Mouse (Mus musculus) MEL (cell line): ENCODE results near the gene Hspg2. TPM values are rescaled to one million over a fixed set of nuclear protein-coding genes. Genes with fewer than 3 reads are reported as not detected.

Experiments
- DNase-seq: peaks from one replicate; pipeline ENCODE4 v3.0.0; 2011; ENCODE audit warnings: low read depth, low spot score
- H3K27ac ChIP-seq: 2 replicates; pipeline ENCODE4 v1.5.1; 2012; ENCODE audit warnings: low read depth, mild to moderate bottlenecking, control low read depth, low read length, moderate library complexity; ENCODE audit not compliant: control insufficient read depth
- H3K27me3 ChIP-seq, 2 experiments: fragments of 150-350 bp in 1 of 2; sonication (generic) in 1 of 2; 2 replicates each; pipeline ENCODE4 v1.6.1; 2012; ENCODE audit warnings: low read length in 2 of 2, mild to moderate bottlenecking in 2 of 2, improper control_type of control experiment in 1 of 2, moderate library complexity in 1 of 2; ENCODE audit not compliant: insufficient read depth in 2 of 2, control insufficient read depth in 1 of 2
- H3K36me3 ChIP-seq, 2 experiments: 2 replicates each; pipeline ENCODE4 v1.6.1; 2012 to 2014; ENCODE audit warnings: low read length in 2 of 2, improper control_type of control experiment in 1 of 2, inconsistent platforms in 1 of 2, mild to moderate bottlenecking in 1 of 2; ENCODE audit not compliant: insufficient read depth in 2 of 2, control insufficient read depth in 1 of 2
- H3K4me1 ChIP-seq, 2 experiments: fragments of 150-350 bp in 1 of 2; sonication (generic) in 1 of 2; 2 replicates each; pipeline ENCODE4 v1.6.1; 2012; ENCODE audit warnings: low read length in 2 of 2, improper control_type of control experiment in 1 of 2, mild to moderate bottlenecking in 1 of 2; ENCODE audit not compliant: insufficient read depth in 2 of 2, control insufficient read depth in 1 of 2
- H3K4me3 ChIP-seq, 2 experiments: fragments of 150-350 bp in 1 of 2; sonication (generic) in 1 of 2; 2 replicates each; pipeline ENCODE4 v1.5.1; 2012; ENCODE audit warnings: low read depth in 2 of 2, low read length in 2 of 2, mild to moderate bottlenecking in 2 of 2, moderate library complexity in 2 of 2, control low read depth in 1 of 2, improper control_type of control experiment in 1 of 2; ENCODE audit not compliant: control insufficient read depth in 1 of 2, insufficient read depth in 1 of 2
- H3K79me2 ChIP-seq: 2 replicates; pipeline ENCODE4 v1.6.1; 2012; ENCODE audit warnings: mild to moderate bottlenecking, low read length, moderate library complexity; ENCODE audit not compliant: control insufficient read depth, poor library complexity, insufficient read depth
- H3K9ac ChIP-seq: 2 replicates; pipeline ENCODE4 v1.6.1; 2012; ENCODE audit warnings: low read depth, mild to moderate bottlenecking, control low read depth, low read length, moderate library complexity; ENCODE audit not compliant: control insufficient read depth, poor library complexity, severe bottlenecking
- H3K9me3 ChIP-seq: fragments of 150-350 bp; sonication (generic); replicated peaks from 2 replicates; pipeline ENCODE4 v1.6.1; 2012; ENCODE audit warnings: mild to moderate bottlenecking, low read length, improper control_type of control experiment, moderate library complexity; ENCODE audit not compliant: insufficient read depth
- CHD2 ChIP-seq: IDR thresholded peaks from 2 replicates; pipeline ENCODE4 v1.6.1; 2011; ENCODE audit warnings: low read length, improper control_type of control experiment
- CTCF ChIP-seq, 3 experiments: IDR thresholded peaks in 2 of 3; conservative IDR thresholded peaks in 1 of 3; 2 replicates each; pipeline ENCODE4 v1.5.1; 2011 to 2012; ENCODE audit warnings: low read length in 3 of 3, low read depth in 2 of 3, mild to moderate bottlenecking in 2 of 3, improper control_type of control experiment in 1 of 3, inconsistent platforms in 1 of 3, mixed read lengths in 1 of 3, moderate library complexity in 1 of 3; ENCODE audit not compliant: control insufficient read depth in 1 of 3, insufficient read depth in 1 of 3, poor library complexity in 1 of 3, severe bottlenecking in 1 of 3
- E2F4 ChIP-seq: IDR thresholded peaks from 2 replicates; pipeline ENCODE4 v1.6.1; 2011; ENCODE audit warnings: low read depth, low read length, improper control_type of control experiment, borderline replicate concordance
- EP300 ChIP-seq, 2 experiments: IDR thresholded peaks; 2 replicates each; pipeline ENCODE4 v1.6.1; 2011; ENCODE audit warnings: improper control_type of control experiment in 2 of 2, low read length in 2 of 2, low read depth in 1 of 2, mild to moderate bottlenecking in 1 of 2
- ETS1 ChIP-seq: IDR thresholded peaks from 2 replicates; pipeline ENCODE4 v1.6.1; 2012; ENCODE audit warnings: low read depth, mild to moderate bottlenecking, inconsistent platforms, low read length, improper control_type of control experiment, moderate library complexity
- GABPA ChIP-seq: IDR thresholded peaks from 2 replicates; pipeline ENCODE4 v1.6.1; 2012; ENCODE audit warnings: low read depth, mild to moderate bottlenecking, inconsistent platforms, low read length, improper control_type of control experiment, moderate library complexity
- GATA1 ChIP-seq: IDR thresholded peaks from 2 replicates; pipeline ENCODE4 v1.6.1; 2011; ENCODE audit warnings: low read depth, low read length, improper control_type of control experiment
- HCFC1 ChIP-seq: IDR thresholded peaks from 2 replicates; pipeline ENCODE4 v1.6.1; 2012; ENCODE audit warnings: low read depth, mild to moderate bottlenecking, inconsistent platforms, low read length, improper control_type of control experiment, moderate library complexity
- JUND ChIP-seq: IDR thresholded peaks from 2 replicates; pipeline ENCODE4 v1.6.1; 2011; ENCODE audit warnings: low read depth, mild to moderate bottlenecking, improper control_type of control experiment, low read length
- KAT2A ChIP-seq: conservative IDR thresholded peaks from 2 replicates; pipeline ENCODE4 v1.6.1; 2012; ENCODE audit warnings: low read depth, low read length, improper control_type of control experiment, inconsistent platforms
- MAX ChIP-seq: IDR thresholded peaks from 2 replicates; pipeline ENCODE4 v1.6.1; 2011; ENCODE audit warnings: low read length, improper control_type of control experiment
- MAZ ChIP-seq: IDR thresholded peaks from 2 replicates; pipeline ENCODE4 v1.6.1; 2012; ENCODE audit warnings: low read depth, mild to moderate bottlenecking, inconsistent platforms, low read length, improper control_type of control experiment
- MEF2A ChIP-seq: IDR thresholded peaks from 2 replicates; pipeline ENCODE4 v1.6.1; 2014; ENCODE audit warnings: low read depth, mild to moderate bottlenecking, inconsistent platforms, low read length, improper control_type of control experiment; ENCODE audit not compliant: poor library complexity, insufficient replicate concordance, severe bottlenecking; ENCODE audit errors: extremely low read depth
- MYB ChIP-seq: IDR thresholded peaks from 2 replicates; pipeline ENCODE4 v1.6.1; 2011; ENCODE audit warnings: mild to moderate bottlenecking, low read depth, low read length, improper control_type of control experiment
- MYC ChIP-seq: IDR thresholded peaks from 2 replicates; pipeline ENCODE4 v1.6.1; 2011; ENCODE audit warnings: low read depth, mild to moderate bottlenecking, low read length, improper control_type of control experiment, moderate library complexity
- NELFE ChIP-seq: IDR thresholded peaks from 2 replicates; pipeline ENCODE4 v1.6.1; 2011; ENCODE audit warnings: low read depth, low read length, improper control_type of control experiment
- NRF1 ChIP-seq: IDR thresholded peaks from 2 replicates; pipeline ENCODE4 v1.6.1; 2014; ENCODE audit warnings: low read depth, mild to moderate bottlenecking, inconsistent platforms, low read length, improper control_type of control experiment, moderate library complexity; ENCODE audit not compliant: poor library complexity, insufficient read depth, severe bottlenecking
- POLR2AphosphoS5 ChIP-seq: IDR thresholded peaks from 2 replicates; pipeline ENCODE4 v1.6.1; 2012; ENCODE audit warnings: low read depth, borderline replicate concordance, mild to moderate bottlenecking, inconsistent platforms, low read length, moderate library complexity, mixed read lengths
- RAD21 ChIP-seq: IDR thresholded peaks from 2 replicates; pipeline ENCODE4 v1.6.1; 2011; ENCODE audit warnings: mild to moderate bottlenecking, low read depth, low read length, improper control_type of control experiment
- RCOR1 ChIP-seq: IDR thresholded peaks from 2 replicates; pipeline ENCODE4 v1.6.1; 2012; ENCODE audit warnings: low read depth, mild to moderate bottlenecking, inconsistent platforms, low read length, improper control_type of control experiment
- SIN3A ChIP-seq: IDR thresholded peaks from 2 replicates; pipeline ENCODE4 v1.6.1; 2012; ENCODE audit warnings: low read length, improper control_type of control experiment, inconsistent platforms
- SMC3 ChIP-seq: IDR thresholded peaks from 2 replicates; pipeline ENCODE4 v1.6.1; 2011; ENCODE audit warnings: low read depth, low read length, improper control_type of control experiment
- TCF12 ChIP-seq: IDR thresholded peaks from 2 replicates; pipeline ENCODE4 v1.6.1; 2014; ENCODE audit warnings: low read depth, mild to moderate bottlenecking, inconsistent platforms, low read length, improper control_type of control experiment, moderate library complexity
- USF1 ChIP-seq: IDR thresholded peaks from 2 replicates; pipeline ENCODE4 v1.6.1; 2014; ENCODE audit warnings: low read depth, mild to moderate bottlenecking, inconsistent platforms, low read length, improper control_type of control experiment, moderate library complexity
- ZC3H11A ChIP-seq: IDR thresholded peaks from 2 replicates; pipeline ENCODE4 v1.6.1; 2012; ENCODE audit warnings: low read depth, mild to moderate bottlenecking, inconsistent platforms, low read length, improper control_type of control experiment
- ZKSCAN1 ChIP-seq: IDR thresholded peaks from 2 replicates; pipeline ENCODE4 v1.6.1; 2012; ENCODE audit warnings: low read depth, mild to moderate bottlenecking, inconsistent platforms, low read length, improper control_type of control experiment, moderate library complexity
- ZNF384 ChIP-seq: IDR thresholded peaks from 2 replicates; pipeline ENCODE4 v1.6.1; 2012; ENCODE audit warnings: low read depth, mild to moderate bottlenecking, inconsistent platforms, low read length, improper control_type of control experiment
- polyA plus RNA-seq, 2 experiments: library from polyadenylated mRNA; stranded (reverse) in 1 of 2; unstranded in 1 of 2; fragments of >175 nt in 1 of 2; fragments of >200 nt in 1 of 2; gene quantifications; 2 replicates each; pipeline versions ENCODE4 v1.2.1 to v1.2.4; 2012; ENCODE audit warnings: low replicate concordance in 2 of 2, low read depth in 1 of 2; ENCODE audit not compliant: insufficient read length in 2 of 2, insufficient read depth in 1 of 2, missing spikeins in 1 of 2
- total RNA-seq: library from RNA; depleted of rRNA; stranded (reverse); fragments of 300-350 nt; gene quantifications from 2 replicates; pipeline ENCODE4 v1.2.3, GENCODE M21; 2012

Gene Hspg2
- total and polyA plus RNA-seq, 3 experiments: 0.04 TPM; not detected in 1

GRCm38 (mm10) chr4:137449715-137450114, 18.9 kb upstream of the Hspg2 start:
- Histone ChIP-seq H3K9me3 (no peaks in the 10 kb centered on the region), H3K36me3 (no peaks in the 10 kb centered on the region), H3K27ac (no peak overlapping the region), H3K4me1 (no peaks in the 10 kb centered on the region), H3K9ac (no peak overlapping the region), H3K79me2 (no peaks in the 10 kb centered on the region), H3K4me3 (no peak overlapping the region), H3K27me3 (no peaks in the 10 kb centered on the region; a peak in 1 of 4 replicates)
- no peak for DNase-seq
- TF ChIP-seq POLR2AphosphoS5: no peak
- no peak for TF ChIP-seq ETS1
- no peak for TF ChIP-seq ZNF384
- no peak for TF ChIP-seq EP300 (IDR thresholded peaks at IDR 0.05; ENCODE audit: low read depth in 1 of 2, low read length in 2 of 2)
- no peak for TF ChIP-seq MYB
- no peak for TF ChIP-seq JUND
- TF ChIP-seq GABPA: no peak
- TF ChIP-seq MEF2A: no peak
- TF ChIP-seq MAZ: no peak
- TF ChIP-seq MAX: no peak
- no peak for TF ChIP-seq GATA1
- no peak for TF ChIP-seq RAD21

GRCm38 (mm10) chr4:137452190-137452589, 16.4 kb upstream of the Hspg2 start:
- H3K9me3 ChIP-seq: no peaks in the 10 kb centered on the region
- H3K27me3 ChIP-seq: no peaks in the 10 kb centered on the region; a peak in 1 of 4 replicates
- H3K79me2 ChIP-seq: no peaks in the 10 kb centered on the region
- no peak overlapping the region for H3K9ac ChIP-seq
- DNase-seq: no peak
- H3K36me3 ChIP-seq: no peaks in the 10 kb centered on the region
- no peak overlapping the region for H3K27ac ChIP-seq
- no peak for TF ChIP-seq ZKSCAN1
- no peak for TF ChIP-seq RCOR1
- no peak for TF ChIP-seq E2F4
- TF ChIP-seq POLR2AphosphoS5: no peak
- no peak for TF ChIP-seq ETS1
- no peak for TF ChIP-seq CTCF (IDR thresholded peaks at IDR 0.05 in 2 of 3, conservative IDR thresholded peaks at IDR 0.05 in 1 of 3; ENCODE audit: control insufficient read depth in 1 of 3, insufficient read depth in 1 of 3, low read depth in 2 of 3, low read length in 3 of 3, poor library complexity in 1 of 3, severe bottlenecking in 1 of 3)
- TF ChIP-seq KAT2A: no peak
- TF ChIP-seq CHD2: no peak
- no peak for TF ChIP-seq TCF12
- no peak for TF ChIP-seq HCFC1
- TF ChIP-seq USF1: no peak
- TF ChIP-seq SIN3A: no peak
- TF ChIP-seq SMC3: no peak
- TF ChIP-seq NELFE: no peak
- TF ChIP-seq ZC3H11A: no peak
- TF ChIP-seq NRF1: no peak
- TF ChIP-seq MYC: no peak
- no peak for TF ChIP-seq MYB
- TF ChIP-seq, all 39 proteins: peak for 0
- H3K4me3 ChIP-seq: no peak overlapping the region
- H3K4me1 ChIP-seq: no peaks in the 10 kb centered on the region
